Mouse (Mus musculus): Measurements from ENCODE around the gene Kcnt1.
"Not testable (repeated sequence)": the region's sequence is repeated elsewhere in the genome, so short reads cannot be mapped to it uniquely, and the experiment has no call there.

The Kcnt1 gene

GRCm38 (mm10) chr2:25863337-25864131 is at the start of gene Kcnt1:
Gene Kcnt1, plus strand, starts transcription at chr2:25863734.
- peak; percentile 83 for DNase-seq (ENCODE audit: low spot score)

- not testable (repeated sequence) for DNase-seq (ENCODE audit: low spot score)
These were observed 47.8 kb upstream of the Kcnt1 start, which contains the start of gene Glt6d1 for GRCm38 (mm10) chr2:25815748-25816147. Gene Glt6d1, minus strand, starts transcription at chr2:25815848.

DNA sequence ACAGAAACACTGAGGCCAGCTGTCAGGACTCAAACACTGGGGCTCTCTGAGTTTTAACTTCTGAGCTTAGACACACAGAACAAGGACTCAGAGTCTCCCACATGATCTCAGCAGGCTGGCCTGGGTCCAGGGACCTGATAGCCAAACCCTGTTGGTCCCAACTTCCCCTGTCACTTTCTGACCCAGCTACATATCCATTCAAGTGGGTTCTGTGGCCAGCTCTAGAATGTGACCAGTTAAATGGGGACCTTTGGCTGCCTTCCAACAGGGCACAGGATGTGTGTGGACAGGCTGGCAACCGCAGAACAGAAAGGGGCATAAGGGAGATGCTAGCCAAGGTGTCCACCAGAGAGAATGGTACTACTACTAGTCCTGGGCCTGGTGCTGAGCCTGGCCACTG is 40.7 kb upstream of the Kcnt1 start, which contains the start of gene Lcn9:
TSS of gene Lcn9 (plus strand) at position 348 of the 400 bp plus-strand sequence.
- no peak for DNase-seq (ENCODE audit: low spot score)

- no peak for DNase-seq (ENCODE audit: low spot score)
These were observed 38.8 kb upstream of the Kcnt1 start for GRCm38 (mm10) chr2:25824751-25825150.

GRCm38 (mm10) chr2:25828344-25828947 is 35.1 kb upstream of the Kcnt1 start:
- no peak for DNase-seq (ENCODE audit: low spot score)

GRCm38 (mm10) chr2:25830786-25831185 is 32.7 kb upstream of the Kcnt1 start:
- no peak for DNase-seq (ENCODE audit: low spot score)

DNA sequence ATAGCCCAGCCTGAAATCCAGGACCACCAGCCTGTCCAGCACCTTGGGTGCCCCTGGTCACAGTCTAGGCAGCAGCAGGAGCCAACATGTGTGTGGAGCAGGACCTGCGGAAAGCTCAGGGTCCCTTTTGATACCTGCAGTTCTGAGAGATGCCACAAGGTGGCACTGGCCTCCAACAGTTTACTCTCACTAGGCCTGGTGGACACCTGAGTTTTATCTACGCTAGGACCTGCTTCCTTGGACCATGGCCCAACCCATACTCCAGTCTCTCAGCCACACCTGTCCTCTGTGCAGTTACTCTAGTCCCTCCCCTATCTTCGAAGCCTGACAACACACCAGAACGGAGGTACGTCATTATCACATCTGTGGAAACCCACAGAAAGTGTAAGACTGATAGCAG is 27.2 kb upstream of the Kcnt1 start:
- no peak for DNase-seq (ENCODE audit: low spot score)

GRCm38 (mm10) chr2:25842161-25842560 is 21.4 kb upstream of the Kcnt1 start:
- no peak for DNase-seq (ENCODE audit: low spot score)

- no peak for DNase-seq (ENCODE audit: low spot score)
These were observed 20.8 kb upstream of the Kcnt1 start for GRCm38 (mm10) chr2:25842758-25843157.

DNA sequence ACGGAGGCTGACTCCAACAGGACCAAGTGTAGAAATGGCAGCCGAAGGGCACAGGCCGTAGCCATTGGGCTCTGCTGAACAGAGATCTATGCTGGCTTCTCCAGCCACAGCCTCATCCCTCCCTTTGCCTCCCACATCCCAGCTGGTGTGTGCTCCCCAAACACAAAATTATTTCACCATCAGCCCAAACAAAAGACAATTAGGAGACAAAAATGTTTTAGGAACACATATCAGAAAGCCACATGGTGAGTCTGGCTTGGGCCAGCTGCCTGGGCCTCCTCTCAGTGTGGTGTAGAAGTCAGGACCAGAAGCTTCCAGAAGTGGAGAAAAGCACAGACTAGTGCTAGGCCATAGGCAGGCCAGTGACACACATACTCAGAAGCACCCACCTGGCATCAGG is 19.4 kb upstream of the Kcnt1 start:
- DNase-seq (ENCODE audit: low spot score), result no peak

GRCm38 (mm10) chr2:25846516-25846915 is 17.0 kb upstream of the Kcnt1 start:
- no peak for DNase-seq (ENCODE audit: low spot score)

DNA sequence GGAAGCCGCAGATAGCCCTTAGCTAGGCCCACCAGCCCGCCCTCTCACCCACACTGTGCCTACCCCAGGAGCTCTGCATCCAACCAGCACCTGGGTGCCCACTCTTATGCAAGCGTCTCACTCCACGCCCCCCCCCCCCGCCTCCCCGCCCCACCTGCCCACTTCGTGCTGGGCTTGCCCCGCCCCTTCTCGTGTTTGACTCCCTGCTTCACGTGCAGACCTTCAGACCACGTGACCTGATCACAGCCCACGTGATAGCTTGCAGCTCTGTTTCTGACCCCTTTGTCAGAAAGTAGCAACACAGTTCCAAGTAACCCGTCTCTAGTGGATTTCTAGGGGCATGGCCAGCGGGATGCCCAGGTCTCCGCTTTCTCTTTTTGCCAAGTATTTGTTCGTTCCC is 16.3 kb upstream of the Kcnt1 start, which contains the start of gene Sohlh1:
TSS of gene Sohlh1 (minus strand) at position 23 of the 400 bp plus-strand sequence.
- DNase-seq (ENCODE audit: low spot score), result no peak

DNA sequence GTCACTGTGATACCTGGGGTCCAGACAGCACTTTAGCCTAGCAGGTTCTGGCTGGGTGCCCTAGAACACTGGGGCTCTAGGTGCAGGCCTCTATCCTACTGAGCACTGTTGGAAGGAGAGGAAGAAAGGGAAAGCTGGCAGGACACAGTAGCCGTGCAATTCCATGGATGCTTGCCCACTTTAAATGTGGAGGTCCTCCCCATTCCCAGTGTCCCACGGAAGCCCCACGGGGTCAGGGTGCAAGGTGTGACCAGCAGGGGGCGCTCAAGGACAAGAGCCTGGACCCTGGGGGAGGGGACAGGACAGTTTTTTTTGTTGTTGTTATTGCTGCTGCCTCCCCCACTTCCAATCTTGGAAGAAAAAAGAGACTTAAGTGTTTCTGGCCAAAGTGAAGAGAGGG is 13.2 kb upstream of the Kcnt1 start:
- DNase-seq (ENCODE audit: low spot score), result no peak

DNA sequence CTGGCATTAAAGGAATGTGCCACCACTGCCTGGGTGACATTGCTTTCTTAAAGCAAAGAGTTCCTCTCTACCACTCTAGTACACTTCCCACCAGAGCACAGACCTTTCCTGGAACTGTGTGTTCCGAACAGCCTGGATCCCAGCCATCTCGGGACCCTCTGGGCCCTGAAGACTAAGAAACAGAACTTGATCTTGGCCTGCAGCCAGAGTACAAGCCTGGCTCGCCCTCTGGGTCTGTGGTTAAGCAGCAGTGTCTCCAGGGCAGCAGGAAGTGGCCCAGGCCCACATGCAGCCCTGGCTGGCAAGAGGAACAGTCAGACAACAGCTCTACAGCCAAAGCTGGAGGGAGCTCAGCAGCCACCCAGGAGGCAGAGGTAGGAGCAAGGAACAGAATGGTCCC is 10.9 kb upstream of the Kcnt1 start:
- peak; percentile 57 for DNase-seq (ENCODE audit: low spot score)

DNA sequence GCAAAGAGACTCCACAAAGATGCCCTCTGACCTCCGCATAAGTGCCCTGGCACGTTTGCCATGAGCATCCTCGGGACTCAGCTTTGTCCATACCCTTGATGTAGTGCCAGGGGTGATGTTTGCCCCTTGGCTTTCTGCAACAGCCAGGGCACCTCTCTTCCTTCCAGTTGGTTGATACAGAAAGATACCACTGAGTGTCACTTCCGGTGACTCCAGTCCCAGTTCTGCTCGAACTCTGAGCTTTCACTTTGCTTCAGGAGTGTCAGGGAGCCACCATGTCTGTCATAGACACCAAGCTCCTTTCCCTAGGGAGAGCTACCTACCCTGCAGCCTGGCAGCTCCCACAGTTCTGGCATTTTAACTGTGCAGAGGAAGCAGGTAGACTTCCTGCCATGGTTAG is 9.5 kb upstream of the Kcnt1 start:
- no peak for DNase-seq (ENCODE audit: low spot score)

DNA sequence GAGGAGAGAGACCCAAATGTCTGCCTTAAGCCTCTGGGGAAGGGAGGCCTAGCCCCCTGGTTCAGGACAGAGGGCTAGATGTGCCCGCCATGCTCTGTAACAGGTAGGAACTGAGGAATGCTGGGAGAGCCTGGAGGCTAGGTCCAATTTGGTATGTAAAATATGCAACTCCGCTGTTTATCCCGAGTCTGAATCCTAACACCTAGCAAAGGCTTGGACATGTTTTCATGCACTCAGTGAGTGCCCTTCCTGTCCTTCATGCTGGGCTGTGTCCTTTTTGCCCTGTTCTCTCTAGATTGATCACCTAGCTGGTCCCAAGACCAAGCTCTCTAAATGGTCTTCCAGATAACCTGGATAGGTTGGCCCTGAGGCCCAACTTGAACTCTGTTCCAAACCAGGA is 3.6 kb upstream of the Kcnt1 start:
- DNase-seq (ENCODE audit: low spot score), result no peak

DNA sequence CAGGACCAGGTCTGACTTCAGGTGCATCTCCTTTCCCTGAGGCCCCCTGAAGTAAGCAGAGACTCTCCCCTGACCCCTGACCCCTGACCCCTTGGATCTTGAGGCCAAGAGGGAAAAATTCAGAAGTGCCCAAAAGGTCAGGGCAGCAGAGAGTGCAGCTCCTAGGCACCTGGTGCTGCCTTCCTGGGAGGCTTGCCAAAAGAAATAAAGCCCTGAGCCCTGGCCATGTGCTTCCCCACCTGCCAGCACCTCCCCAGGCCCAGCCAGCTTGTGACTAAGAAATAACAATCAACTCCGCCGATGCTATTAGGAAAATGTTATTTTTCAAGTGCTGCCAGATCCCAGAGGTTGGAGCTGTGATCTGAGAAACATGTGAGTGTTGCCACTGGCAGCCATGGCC is 1.5 kb upstream of the Kcnt1 start:
- no peak for DNase-seq (ENCODE audit: low spot score)

DNA sequence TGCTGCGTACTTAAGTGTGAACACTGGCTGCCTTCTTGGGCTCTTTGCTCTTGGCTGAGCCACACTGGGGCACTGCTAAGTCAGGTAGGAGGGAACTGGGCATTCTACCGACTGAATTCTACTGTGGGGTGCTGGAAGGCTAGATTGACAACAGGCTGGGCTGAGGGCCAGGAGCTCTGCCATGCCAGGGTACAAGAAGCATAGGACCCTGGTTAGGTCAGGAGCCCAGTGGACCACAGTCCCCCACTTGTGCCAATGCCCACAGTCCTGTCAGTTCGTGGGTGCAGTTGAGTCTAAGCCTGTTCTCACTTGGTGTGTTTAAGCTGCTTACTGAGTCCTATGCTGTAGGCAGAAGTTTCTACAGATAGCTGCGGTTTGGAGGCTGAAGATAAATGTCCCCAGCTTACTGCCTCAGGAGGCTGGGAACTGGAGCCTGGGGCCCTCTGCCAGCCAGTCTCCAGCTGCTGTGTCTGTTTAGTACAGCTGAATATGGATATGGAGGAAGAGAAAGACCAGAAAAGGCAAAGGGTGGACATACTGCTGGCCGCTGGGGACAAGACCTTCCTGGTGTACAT is 751 bp upstream of the Kcnt1 start:
- DNase-seq (ENCODE audit: low spot score), result no peak

- DNase-seq (ENCODE audit: low spot score), result no peak
These were observed 696 bp downstream of the Kcnt1 start for GRCm38 (mm10) chr2:25864230-25864629.

GRCm38 (mm10) chr2:25865412-25865811 is 1.9 kb downstream of the Kcnt1 start:
- no peak for DNase-seq (ENCODE audit: low spot score)

- no peak for DNase-seq (ENCODE audit: low spot score)
These were observed 3.1 kb downstream of the Kcnt1 start for GRCm38 (mm10) chr2:25866656-25867055.

DNA sequence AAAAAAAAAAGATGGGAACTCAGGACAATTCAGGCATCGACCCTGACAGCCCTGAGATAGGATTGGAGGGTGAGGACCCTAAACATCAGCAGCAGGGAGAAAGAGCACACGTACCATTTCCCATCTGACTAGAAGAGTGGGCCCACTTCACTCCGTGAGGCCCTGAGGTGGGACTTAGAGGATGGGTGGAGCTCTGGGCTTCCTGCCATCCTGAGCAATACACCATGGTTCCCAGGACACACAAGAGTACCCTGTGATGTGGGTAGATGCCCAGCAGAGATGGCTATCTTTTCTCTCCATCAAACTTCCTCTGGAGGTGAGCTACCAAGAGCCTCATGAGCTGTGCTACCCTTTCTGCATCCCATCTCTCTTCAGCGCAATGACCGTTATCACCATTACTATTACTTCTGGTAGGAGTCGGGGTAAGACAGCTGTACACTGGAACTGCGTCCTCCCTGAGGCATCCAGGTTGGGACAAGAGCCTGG is 13.8 kb downstream of the Kcnt1 start:
- no peak for DNase-seq (ENCODE audit: low spot score)

DNA sequence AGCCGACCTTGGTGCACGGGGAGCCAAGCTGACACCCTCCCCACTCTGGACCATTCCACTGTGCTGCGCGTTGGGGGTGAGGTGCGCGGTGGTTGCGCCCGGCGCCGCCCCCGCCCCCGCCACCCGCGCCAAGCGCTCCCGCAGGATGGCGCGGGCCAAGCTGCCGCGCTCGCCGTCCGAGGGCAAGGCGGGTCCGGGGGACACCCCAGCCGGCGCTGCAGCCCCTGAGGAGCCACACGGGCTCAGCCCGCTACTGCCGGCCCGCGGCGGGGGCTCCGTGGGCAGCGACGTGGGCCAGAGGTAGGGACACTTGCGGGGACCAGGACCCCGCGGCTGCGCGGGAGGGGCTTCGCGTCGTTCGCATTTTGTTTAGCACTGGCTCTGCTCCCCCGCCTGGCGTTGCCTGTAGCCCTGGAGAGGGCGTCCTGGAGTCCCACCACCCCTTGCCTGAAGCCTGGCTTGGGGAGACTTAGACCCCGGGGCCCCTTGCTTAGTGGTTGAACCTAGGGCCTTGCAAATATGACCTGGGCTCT is 14.3 kb downstream of the Kcnt1 start:
- DNase-seq (ENCODE audit: low spot score), result no peak

Data from ovary, adult 18-20 months (tissue).